Comparison of ENCODE assay signal across 23 mouse cellular contexts in the genomic region with DNA sequence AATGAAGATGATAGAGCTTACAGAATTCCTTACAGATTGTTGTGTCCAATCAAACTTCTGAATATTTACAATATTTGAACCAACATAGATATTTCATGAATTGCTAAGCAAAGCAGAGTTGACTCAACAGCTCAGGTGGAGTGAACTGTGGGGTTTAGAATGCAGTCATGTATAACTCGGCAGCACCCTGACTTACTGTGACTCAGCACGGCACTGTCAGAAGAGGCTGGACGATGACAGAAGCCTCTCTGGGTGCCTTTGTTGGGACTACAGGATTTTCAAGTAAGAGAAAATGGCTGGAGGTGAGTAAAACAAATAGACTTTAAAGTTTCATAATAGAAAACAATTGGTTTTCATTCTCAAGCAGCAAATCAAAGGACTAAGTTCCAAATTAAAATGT. TPM values are rescaled to one million over a fixed set of nuclear protein-coding genes. Genes with fewer than 3 reads are reported as not detected.
DNase-seq lines count a peak whose midpoint lies in the region; ATAC-seq lines count a peak whose summit lies in the region.
"Had no signal": no experiment of that assay in that cellular context is flagged by ENCODE, and none has a peak within 500 bp of the region (broad histone marks: within the 10 kb centered on the region; RNA-seq: fewer than 3 reads in every experiment).

No protein-coding gene starts in this region.

- peak; percentile 33 for DNase-seq in adrenal gland, postnatal 14 days
- no peak for DNase-seq in adrenal gland, adult 18-20 months (ENCODE audit: low spot score in 2 of 2)
- DNase-seq in 3134 (ENCODE audit: extremely low read depth, insufficient read length, low spot score) = peak; percentile 16
- peak; percentile 35 for DNase-seq in 416B (ENCODE audit: low read depth)
- no peak for DNase-seq in testis, postnatal 14 days (ENCODE audit: low spot score)
- DNase-seq: B cell, adult 2 months; cerebellum, adult 11-12 months; cerebellum, adult 8-10 months; cerebellum, postnatal 10 days; cerebellum, postnatal 36 days; embryo, embryonic 11 days; gastrocnemius, postnatal 10 days; gastrocnemius, postnatal 36 days; heart, postnatal 10 days; heart, postnatal 36 days; kidney, adult 18-20 months had no signal

- ATAC-seq in erythroid progenitor cell, adult 5-6 weeks (replicated peaks; ENCODE audit: low FRiP score, poor library complexity, severe bottlenecking) = no peak
- ATAC-seq: activated CD4-positive, CD25-positive, alpha-beta regulatory T cell, adult 4 months; forebrain, embryonic 13.5 days; forebrain, embryonic 16.5 days; hindbrain, postnatal 0 days; inflammation-experienced regulatory T-cells, adult 6 months; intestine, embryonic 16.5 days had no signal

RNA-seq across cellular contexts. Expression of a gene that starts 25.0 kb away (rescaled TPM):
- 45.1 and 52.2 TPM in 2 replicates for total RNA-seq in adrenal gland, postnatal 14 days (2021)
- 10 to 100 TPM; 31.0 to 37.7 TPM for total RNA-seq in adrenal gland, adult 18-20 months (2021)
- 6.3 and 18.7 TPM in 2 replicates for total RNA-seq in erythroid progenitor cell, adult 5-6 weeks (2015; ENCODE audit: low replicate concordance)
- total RNA-seq in erythroid progenitor cell, adult 5-6 weeks (2017; ENCODE audit: low replicate concordance) = 0.90 and 3.2 TPM in 2 replicates

RNA-seq across cellular contexts. Expression of a gene that starts 25.6 kb away (rescaled TPM):
- 33.3 and 37.3 TPM in 2 replicates for total RNA-seq in adrenal gland, postnatal 14 days (2021)
- 10 to 100 TPM; 31.5 to 37.5 TPM for total RNA-seq in adrenal gland, adult 18-20 months (2021)
- total RNA-seq in erythroid progenitor cell, adult 5-6 weeks (2015; ENCODE audit: low replicate concordance) = 7.2 and 10.9 TPM in 2 replicates
- 4.0 and 8.0 TPM in 2 replicates for total RNA-seq in erythroid progenitor cell, adult 5-6 weeks (2017; ENCODE audit: low replicate concordance)

Comparison
In these comparisons a context has a peak if more than half of its experiments do, and no peak if none do; other contexts are left out.
1. DNase-seq: peak in adrenal gland, postnatal 14 days (single experiment), 3134 (single experiment) and 416B (single experiment); none in adrenal gland, adult 18-20 months (0 of 2) and testis, postnatal 14 days (single experiment).